Mouse (Mus musculus) adrenal gland, adult (tissue): ENCODE results near the gene Cenpx.
"Not testable (repeated sequence)": the region's sequence is repeated elsewhere in the genome, so short reads cannot be mapped to it uniquely, and the experiment has no call there.

ENCODE experiments used
- DNase-seq, 2 experiments: peaks; one replicate each; pipeline ENCODE4 v3.0.0; 2022 to 2023; ENCODE audit warnings: low spot score in 1 of 2; ENCODE audit not compliant: inconsistent age in 2 of 2

Cenpx gene

DNA sequence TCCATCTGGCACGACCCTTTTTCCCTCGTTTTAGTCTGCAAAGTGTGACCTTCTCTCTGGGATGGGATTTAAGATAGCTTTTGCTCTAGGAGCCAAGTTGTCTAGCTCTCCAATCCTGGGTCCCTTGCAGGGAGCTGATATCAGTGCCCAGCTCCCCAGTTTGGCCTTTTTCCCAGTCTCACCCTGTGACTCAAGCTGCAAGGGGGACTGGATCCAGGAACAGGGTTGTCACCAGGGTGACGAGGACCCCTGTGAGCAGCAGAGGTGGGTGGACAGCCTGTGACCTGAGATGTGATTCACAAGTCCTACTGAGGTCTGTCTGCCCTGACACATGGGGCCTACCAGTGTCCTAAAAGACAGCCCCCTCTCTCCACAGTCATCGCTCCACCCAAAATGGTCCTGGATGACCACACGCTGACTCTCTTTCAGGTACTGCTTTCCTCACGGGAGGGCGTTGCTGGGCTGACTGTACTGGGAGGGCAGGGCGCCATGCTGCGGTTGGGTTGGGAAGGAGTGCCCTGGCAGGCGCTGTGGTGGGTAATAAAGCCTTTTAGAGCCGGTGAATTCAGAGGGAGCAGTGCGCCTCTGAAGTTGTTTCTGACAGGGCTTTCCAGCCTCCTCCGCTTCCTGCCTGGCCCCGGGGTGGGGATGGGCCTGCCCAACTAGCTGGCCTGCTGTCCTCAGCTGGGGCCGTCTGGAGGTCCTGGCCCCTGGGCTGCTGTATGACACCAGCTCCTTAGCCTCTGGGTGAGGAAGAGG, 9.7 kb downstream of the Cenpx start:
- peak; percentile 78 for DNase-seq

DNA sequence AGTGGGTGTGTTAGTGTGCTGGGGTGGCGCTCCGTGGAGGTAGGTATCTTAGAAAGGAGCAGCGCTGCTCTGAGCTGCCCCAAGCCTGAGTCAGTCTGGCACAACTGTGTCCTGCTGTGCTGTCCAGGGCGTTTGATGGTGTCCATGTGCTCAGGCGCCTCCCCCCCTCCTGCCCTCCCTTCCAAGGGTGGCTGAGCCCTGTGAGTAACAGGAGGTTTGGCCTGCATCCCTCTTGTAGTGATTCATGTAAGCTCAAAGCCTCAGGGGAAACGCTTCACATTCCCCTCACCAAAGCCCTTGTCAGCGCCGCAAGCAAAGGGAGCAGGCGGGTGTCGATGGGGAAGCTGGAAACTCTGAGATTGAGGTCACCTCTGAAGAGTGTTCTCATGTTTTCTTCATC, 15.8 kb downstream of the Cenpx start:
- DNase-seq = peak; percentile 89 to 93

DNA sequence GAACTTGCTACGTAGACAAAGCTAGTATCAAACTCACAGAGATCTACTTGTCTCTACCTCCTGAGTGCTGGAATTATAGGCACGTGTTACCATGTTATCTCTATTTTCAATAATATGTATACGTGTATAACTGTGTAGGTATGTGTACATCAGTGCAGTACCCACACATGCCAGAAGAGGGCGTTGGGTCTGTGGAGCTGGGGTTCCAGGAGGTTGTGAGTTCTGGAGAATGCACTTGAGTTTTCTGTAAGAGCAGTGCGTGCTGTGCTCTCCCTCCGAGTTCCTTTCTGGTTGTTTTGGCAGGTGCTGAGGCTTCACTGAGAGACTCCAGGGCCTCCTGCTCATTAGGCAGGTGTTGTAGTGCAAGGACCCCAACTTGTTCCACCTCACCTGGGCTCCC, 17.0 kb downstream of the Cenpx start:
- peak in 1 of 2 experiments; percentile 52 for DNase-seq

GRCm38 (mm10) chr11:120695641-120696040, 17.9 kb downstream of the Cenpx start:
- DNase-seq = peak in 1 of 2 experiments; percentile 65

- DNase-seq = peak; percentile 63 to 72
Measured at GRCm38 (mm10) chr11:120695184-120695583, 18.4 kb downstream of the Cenpx start.

- no peak for DNase-seq
Measured at GRCm38 (mm10) chr11:120693461-120693860, 20.1 kb downstream of the Cenpx start.

DNA sequence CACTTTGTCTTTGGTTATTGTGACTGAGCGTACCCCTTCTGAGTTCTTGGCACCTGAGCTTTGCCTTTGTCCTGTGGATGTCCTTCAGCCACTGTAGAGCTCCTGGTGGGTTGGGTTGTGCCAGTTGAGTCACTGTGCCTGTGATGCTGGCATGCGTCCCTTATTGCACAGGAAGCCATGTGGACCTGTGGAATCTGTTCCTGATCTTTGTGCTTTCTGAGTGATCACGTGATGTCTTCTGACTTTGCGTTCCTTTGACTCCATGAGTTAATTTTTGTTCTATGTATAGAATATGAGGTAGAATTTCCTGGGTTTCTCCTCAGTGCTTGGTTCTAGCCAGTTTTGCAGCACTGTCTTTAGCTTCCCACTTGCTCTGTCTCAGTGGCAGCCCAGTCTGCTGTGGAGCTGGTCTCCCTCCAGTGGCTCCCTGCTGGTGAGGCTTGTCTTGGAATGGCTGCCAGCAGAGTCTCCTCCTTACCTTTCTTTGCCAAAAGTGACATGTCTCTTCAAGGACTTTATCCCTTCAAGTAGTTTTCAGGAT, 21.0 kb downstream of the Cenpx start:
- DNase-seq = peak; percentile 74 to 84

DNA sequence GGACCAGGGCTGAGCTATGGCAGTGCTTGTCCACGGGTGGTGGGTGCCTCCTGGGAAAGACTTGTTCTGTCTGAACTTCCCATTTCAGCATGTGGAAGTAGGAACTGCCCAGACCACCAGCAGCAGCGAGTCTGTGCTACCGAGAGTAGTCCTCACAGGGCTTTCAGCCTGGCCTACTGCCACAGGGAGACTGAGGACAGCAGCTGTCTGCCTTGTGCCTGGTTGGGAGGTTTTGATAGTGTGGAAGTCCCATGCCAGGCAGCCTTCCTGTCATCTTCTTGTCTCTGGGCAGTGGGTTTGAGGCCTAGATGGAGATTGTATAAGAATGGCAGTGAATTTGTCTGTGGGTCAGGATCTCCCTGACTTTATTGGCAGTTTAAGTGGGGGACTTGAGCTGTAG, 24.2 kb downstream of the Cenpx start:
- DNase-seq = no peak

GRCm38 (mm10) chr11:120686650-120687272, 26.8 kb downstream of the Cenpx start:
- DNase-seq = no peak

- no peak for DNase-seq
Measured at GRCm38 (mm10) chr11:120684660-120685059, 28.9 kb downstream of the Cenpx start.

DNA sequence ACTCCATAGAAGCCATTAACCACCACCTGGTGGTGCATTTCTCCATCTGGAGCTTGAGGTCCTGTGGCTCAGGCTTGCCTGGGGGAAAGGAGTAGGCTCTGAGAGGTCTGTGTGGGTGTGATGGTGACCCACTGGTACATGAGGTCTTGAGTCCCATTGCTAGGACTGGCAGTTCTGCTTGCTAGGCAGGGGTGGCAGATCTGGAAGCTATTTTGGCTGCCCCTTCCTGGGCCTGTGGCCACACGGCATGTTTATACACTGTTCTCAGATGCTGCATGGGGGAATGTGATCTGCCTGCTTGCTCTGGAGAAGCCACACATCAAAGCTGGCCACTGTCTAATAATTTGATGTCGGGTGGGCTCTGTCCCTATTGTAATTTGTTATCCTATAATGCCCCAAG, 29.5 kb downstream of the Cenpx start:
- no peak for DNase-seq

DNA sequence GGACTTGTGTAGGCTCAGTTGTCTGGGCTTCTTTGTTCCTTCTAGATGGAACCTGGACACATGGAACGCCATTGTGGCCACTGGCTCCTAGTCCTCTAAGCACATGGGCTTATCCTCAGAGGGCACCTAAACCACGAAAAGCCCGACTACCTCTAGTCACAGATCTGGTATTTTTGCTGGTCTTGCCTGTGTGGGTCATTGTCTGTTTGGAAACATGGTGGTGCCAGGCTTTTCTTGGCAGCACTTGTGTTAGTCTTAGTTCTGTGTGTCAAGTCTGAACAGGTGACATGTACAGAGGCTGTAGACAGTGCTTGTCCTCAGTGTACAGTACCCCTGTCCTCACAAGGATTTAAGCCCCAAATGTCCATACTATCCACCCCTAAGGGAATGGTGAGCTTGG, 30.0 kb downstream of the Cenpx start:
- DNase-seq = no peak

- no peak for DNase-seq
Measured at GRCm38 (mm10) chr11:120682683-120683082, 30.9 kb downstream of the Cenpx start.

DNA sequence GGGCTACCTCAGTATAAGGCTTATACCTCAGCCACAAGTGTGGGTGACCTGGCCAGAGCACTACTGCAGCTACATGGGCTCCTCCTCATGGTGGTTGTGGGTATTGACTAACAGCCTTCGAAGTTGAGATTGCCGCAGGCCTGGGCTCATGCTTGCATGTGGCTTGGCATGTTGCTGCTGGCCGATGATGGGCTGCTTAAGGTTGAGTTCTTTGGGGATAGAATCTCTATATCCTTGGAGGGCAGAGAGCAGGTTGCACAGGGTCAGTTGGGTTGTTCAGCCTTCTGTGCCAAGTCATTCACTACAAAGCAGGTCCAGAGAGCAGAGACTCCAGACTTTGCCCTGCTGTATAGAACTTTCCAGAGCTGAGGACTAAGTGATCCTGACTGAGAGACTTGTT, 33.6 kb downstream of the Cenpx start:
- peak in 1 of 2 experiments; percentile 54 for DNase-seq

DNA sequence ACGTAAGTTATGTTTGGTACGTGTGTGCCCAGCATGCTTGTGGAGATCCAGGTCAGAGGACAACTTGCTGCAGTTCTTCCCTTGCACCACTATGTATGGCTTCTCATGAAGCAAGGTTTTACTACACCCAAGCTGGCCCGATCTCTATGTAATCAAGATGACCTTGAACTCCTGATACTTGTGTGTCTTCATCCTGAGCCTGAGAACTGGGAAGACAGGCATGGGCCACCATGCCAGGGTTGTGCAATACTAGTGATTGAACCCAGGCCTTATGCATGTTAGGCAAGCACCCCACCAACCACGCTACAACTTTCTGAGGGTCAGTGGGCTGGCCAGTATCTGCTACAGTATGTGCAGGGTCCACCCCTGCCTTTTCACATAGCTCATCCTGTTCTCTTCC, 36.6 kb downstream of the Cenpx start:
- peak; percentile 53 to 77 for DNase-seq

- DNase-seq = not testable (repeated sequence)
Measured at GRCm38 (mm10) chr11:120675875-120676274, 37.7 kb downstream of the Cenpx start.

GRCm38 (mm10) chr11:120673594-120674122, 39.9 kb downstream of the Cenpx start:
- DNase-seq = peak in 1 of 2 experiments; percentile 38

DNA sequence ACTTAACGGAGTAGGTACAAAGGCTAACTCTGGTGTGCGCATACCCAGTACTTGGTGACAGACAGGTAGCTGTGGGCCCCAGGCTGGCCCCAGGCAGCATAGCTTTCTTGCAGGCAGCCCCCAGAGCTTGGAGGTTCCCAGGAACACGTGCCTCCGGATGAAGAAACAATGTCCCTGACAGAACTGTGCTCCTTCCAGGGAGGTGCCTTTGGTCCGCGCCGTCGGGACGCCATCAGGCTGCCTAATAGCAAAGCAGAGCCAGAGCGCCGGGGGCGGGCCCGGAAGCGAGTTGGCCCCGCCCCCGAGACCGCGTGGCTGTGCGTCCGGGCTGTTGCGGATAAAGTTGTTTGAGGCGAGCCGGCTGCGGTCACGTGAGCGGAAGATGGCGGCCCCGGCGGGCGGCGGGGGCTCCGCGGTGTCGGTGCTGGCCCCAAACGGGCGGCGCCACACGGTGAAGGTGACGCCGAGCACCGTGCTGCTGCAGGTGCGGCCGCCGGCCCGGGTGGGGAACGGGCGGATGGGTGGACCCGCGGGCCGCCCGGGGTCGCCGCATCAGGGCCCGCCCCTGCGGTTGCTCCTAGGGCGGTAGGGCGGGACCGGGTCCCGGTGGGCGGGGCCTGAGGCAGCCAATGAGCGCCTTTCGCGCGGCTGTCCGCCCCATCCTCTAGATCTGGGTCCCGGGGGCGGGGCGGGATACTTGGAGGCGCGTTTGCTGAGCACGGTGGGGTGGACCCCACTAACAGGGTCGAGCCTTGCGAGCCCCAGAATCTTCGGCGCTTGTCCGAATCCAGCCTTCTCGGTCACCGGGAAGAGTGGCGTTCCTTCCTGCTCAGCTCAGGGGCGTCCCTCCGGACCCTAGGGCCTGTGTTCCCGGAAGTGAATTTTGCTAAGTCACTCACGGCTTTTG, 40.6 kb downstream of the Cenpx start, which contains the start of gene Aspscr1:
Gene Aspscr1, plus strand, starts transcription at position 287 of the 907 bp plus-strand sequence.
- DNase-seq = peak; percentile 97 to 99

DNA sequence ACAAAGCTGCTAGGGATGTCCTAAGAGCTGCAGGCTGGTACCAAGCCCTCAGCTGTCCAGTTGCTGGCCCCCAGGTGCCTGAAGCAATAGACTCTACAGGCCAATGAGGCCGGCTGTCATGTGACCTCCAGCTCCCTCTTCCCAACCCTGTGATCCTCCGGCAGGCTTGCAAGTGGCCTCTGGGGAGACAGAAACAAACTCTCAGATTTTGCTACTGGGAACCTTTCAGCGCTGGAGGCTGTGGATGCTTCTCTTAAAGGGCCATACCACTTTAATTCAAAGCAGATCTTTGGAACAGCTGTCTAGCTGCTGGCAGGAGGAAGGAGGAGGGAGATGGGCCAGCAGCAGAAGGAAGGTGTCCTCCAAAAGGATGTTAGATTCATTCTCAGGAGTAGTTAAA, 46.9 kb downstream of the Cenpx start:
- no peak for DNase-seq

DNA sequence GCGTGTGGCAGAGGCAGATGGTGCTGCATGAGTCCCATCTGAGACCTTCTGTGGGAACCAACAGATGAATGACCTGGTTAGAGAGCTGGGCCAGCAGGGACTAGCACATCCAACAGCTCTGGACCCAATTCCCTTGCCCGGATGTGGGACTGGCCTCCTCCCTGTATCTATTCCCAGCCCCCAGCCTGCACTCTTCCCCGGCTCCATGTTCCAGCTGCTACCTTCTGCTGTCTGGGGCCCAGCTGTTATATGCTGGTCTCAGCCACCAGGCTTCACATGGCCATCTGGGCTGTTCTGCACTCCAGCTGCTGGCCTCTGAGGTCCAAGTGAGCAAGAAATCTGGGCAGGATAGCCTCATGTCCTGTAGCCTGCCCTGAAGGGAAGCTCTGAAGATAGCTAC, 48.1 kb downstream of the Cenpx start:
- no peak for DNase-seq

DNA sequence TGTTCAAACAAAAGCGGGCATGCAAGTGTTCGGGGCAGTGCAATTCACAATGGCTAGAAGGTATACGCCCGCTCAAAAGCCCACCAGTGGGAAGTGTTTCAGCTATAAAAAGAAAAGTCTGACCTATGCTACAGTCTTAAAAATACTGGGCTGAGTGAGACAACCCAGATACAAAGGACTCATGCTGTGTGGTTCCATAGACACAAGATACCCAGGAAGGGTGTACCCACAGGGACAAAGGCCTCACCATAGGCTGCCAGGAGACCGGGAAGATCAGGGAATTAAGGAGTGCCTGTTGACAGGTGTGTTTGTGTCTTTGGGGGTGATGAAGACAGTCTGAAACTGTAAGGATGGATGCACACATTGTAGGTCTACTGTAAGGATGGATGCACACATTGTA, 49.8 kb downstream of the Cenpx start:
- no peak for DNase-seq
